Mouse (Mus musculus): ENCODE measurements around the gene Lect2.
A peak's percentile ranks its signal among the peaks of the same experiment; 100 is the strongest.

Lect2 gene

GRCm38 (mm10) chr13:56548401-56548800 lies at the start of gene Lect2:
Gene Lect2, minus strand, starts transcription at chr13:56548502.
- DNase-seq, result no peak

- DNase-seq, result no peak
Measured at GRCm38 (mm10) chr13:56597296-56597695, 49.0 kb upstream of the Lect2 start.

GRCm38 (mm10) chr13:56595246-56595645 lies 46.9 kb upstream of the Lect2 start:
- DNase-seq, result no peak

- DNase-seq, result no peak
Measured at GRCm38 (mm10) chr13:56593961-56594391, 45.7 kb upstream of the Lect2 start.

DNA sequence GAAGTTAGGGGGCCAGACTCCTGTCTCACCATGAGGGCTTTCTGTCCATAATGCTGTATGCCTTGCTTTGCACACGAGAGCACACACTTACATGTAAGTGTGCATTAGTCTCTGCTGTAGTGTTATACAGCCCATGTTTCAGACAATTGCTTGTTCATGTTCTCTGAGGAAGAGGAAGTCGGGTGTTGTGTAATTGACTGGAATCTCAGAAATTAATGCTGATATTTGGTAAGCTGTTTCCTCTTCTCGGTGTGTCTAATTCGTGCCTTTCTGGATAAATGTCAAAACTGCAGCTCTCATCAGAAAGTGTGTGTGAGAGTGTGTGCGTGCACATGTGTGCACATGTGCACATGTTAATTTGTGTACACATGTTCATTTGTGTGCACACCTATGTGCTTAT lies 44.9 kb upstream of the Lect2 start:
- DNase-seq, result no peak

DNA sequence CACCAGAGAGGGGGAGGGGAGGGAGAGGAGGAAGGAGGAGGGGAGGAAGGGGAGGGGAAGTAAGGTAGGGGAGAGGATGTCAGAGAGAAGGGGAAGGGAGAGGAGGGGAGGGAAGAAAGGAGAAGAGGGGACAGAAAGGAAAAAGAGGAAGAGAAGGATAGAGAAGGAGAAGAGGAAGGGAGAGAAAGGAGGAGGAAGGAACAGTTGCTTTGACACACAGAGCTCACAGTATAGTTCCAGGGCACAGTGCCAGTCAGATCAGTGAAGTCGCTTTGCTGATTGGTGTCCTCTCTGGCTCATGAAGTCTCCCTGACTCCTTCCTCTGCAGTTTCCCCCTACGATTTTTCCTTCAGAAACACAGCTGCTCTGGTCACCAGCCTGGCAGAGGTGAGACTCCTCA lies 43.6 kb upstream of the Lect2 start:
- DNase-seq, result no peak

DNA sequence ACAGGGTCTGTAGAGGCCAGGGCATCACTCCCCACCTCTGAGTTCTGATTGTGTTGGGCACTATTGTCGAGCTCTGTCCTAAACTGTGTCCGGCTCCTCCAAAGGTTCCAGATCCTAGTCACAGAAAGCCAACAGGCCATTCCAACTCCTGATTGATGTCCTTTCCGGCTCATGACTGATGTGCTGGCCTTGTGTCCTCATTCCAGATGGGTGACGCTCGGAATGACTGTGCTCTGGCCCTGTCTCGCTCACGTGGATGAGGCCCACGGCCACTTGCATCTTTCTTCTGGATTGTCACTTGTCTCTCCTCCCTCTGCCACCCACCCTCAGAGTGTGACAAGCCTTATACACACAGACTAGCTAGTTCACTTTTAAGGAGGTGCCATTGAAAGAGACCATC lies 42.9 kb upstream of the Lect2 start:
- DNase-seq, result no peak

DNA sequence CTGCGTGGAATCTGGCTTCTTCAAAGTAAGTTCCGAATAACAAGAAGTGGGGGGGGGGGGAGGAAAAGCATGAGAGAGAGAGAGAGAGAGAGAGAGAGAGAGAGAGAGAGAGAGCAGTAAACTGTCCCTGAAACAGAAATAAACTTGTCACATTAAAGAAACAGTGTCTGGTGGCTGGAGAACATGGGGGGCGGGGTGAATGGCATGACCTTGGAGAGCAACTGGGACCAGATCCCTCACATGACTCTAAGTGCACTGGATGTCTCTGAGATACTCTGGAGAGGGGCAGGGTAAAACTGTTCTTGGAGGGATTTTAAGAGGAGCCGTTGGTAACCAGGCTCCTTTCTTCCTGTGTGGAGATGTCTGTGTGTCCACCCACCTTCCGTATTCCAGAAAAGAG lies 41.9 kb upstream of the Lect2 start:
- no peak for DNase-seq

DNA sequence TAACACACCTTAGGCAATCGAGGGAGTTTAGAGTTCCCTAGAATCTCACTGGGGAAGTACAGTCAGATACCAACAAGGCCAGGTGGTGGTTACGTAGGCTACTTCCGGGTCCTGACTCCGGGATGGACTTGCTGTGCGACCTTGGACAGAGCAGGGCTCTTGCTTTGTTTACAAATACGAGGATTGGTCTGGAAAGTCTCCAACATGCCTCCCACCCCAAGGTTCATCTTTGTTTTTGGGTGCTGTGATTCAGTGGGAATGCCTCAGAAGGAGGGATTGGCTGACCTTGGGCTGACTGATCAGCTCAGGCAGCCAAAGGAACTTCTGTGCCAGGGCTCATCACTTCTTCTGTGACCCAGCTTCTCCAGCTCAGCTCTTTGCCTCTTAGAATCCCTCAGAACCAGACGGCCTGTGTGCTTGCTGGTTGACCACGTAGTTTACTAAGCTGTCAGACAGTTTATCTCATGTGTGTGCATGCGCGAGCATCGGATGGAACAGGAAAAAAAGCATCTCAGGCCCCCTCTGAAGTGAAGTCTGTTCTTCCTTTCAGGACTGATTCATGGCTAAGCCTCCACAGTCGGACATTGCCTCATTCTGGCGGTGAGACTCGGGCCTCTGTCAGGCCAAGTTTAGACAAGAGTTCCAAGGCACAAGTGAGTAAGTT lies 40.3 kb upstream of the Lect2 start:
- no peak for DNase-seq

DNA sequence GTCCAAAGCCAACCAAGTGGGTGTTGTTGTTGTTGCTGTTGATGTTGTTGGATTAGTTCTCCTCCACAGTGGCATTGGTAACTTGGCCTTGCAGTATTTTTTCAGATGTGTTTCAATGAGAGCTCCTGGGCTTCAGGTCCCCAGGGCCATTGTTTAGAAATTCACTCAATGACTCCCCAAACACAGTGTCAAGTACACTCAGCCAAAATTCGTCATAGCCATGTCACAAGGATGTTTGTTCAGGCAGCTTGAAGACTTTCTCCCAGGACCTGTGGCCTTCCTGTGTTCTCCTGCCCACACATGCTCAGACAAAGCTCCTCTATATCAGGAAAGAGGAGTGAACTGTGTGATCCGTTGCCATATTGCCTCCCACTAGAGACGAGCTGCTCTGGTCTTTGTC lies 37.7 kb upstream of the Lect2 start:
- DNase-seq, result no peak

- DNase-seq, result no peak
Measured at GRCm38 (mm10) chr13:56582720-56583119, 34.4 kb upstream of the Lect2 start.

- DNase-seq, result no peak
Measured at GRCm38 (mm10) chr13:56581961-56582434, 33.7 kb upstream of the Lect2 start.

DNA sequence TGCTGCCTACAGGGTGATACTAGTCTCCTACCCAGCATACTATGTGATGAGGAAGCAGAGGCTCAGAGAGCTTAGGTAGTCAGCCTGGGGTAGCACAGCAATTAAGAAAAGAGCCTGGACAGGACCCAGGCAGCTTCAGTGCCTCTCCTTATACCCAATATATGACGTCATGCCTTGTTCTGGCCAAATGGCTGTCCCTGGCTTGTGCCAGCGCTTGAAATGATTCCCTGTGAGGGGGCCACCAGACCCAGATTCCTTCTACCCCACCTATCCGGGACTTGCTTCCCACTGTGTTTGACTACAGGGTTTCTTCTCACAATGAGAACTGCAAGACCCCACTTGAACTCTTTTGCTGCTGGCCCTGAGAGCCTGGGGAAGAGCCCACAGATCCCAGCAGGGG lies 33.2 kb upstream of the Lect2 start:
- no peak for DNase-seq

- no peak for DNase-seq
Measured at GRCm38 (mm10) chr13:56580450-56580849, 32.1 kb upstream of the Lect2 start.

GRCm38 (mm10) chr13:56578097-56578496 lies 29.8 kb upstream of the Lect2 start:
- DNase-seq, result no peak

DNA sequence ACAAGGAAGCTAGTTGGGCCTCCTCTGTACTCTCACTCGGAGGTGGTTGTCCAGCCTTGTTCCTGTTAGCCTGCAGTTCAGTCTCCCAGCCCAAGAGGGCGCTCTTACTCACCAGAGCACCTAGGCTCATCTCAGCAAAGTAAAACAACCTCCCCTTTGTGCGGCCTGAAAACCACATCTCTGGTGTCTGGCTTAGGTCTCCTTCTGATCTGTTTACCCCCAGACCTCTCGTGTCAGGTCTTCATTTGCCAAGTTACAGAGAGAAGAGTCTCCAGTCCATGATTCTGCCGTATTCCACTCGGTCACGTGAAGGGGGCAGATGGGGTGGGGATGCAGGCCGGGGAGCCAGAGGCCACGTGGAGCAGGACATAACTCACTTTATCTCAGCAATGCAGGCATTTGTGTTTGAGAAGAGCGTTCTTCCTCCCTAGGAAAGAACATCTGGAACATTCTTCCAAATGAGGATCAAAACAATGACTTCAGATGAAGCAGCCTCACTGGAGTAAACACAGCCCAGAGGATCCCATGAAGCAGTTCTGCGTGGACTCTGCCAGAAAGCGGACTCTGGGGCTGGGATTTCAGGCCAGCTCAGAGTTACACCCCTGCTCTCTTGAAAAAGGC lies 27.5 kb upstream of the Lect2 start:
- DNase-seq, result peak; percentile 73

DNA sequence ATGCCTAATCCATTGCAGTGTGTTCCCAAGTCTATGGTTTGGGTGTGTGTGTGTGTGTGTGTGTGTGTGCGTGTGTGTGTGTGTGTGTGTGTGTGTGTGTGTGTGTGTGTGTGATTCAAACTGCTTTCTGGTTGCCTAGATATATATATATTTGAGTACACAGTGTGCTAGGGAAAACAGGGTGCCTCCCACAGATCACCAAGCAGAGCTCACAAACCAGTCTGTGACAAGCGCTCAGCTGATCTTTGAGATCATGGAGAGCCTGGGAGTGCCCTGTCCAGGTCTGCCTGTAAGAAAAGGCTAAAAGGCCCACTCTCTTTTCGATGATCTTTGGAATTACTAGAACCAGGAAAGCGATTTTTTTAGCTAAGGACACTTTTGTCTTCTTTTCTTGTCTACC lies 26.8 kb upstream of the Lect2 start:
- DNase-seq, result no peak

GRCm38 (mm10) chr13:56571645-56572044 lies 23.3 kb upstream of the Lect2 start:
- DNase-seq, result no peak

- no peak for DNase-seq
Measured at GRCm38 (mm10) chr13:56566336-56566735, 18.0 kb upstream of the Lect2 start.

GRCm38 (mm10) chr13:56563075-56563474 lies 14.8 kb upstream of the Lect2 start:
- DNase-seq, result peak; percentile 30

DNA sequence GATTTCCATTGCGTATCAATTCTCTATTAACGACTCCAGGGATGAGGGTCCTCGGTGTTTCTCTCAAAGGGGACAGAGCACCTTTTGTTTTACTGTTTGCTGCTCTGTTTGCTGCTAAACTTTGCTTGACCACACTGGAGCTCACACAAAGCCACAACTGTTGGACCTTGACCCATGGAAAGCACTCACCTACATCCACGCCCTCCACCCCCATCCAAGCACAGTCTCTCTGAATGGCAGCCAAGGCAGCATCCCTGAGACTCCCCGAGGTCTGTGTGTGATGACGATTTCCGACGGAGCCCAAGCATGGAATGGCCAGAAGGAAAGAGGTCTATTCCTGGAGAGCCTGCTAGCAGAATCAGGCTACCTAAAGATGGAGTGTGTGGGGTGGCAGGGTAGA lies 12.8 kb upstream of the Lect2 start:
- no peak for DNase-seq

DNA sequence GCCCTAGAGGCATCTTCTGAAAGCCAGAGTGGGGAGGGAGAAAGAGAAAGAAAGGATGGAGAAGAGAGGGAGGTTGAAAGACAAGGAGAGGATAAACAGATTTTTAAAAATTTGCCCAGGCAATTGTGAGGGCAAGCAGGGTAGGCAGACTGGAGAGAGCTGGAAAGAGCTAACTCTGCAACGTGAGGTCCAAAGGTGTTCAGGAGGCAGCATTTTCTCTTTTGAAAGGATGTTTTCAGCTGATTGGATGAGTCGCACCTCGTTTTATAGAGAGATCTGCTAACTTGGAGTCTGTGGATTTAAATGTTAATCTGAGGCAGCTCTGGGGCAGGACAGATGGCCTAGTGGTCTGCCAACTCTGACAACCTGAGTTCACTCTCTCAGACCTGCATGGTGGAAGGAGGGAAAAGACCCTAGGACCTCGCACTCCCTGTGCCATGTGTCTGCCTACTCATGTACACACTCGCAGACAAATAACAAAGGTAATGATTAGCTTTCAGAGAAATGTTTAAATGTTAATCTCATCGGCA lies 11.6 kb upstream of the Lect2 start:
- DNase-seq, result no peak

- DNase-seq, result no peak
Measured at GRCm38 (mm10) chr13:56558811-56559210, 10.5 kb upstream of the Lect2 start.

DNA sequence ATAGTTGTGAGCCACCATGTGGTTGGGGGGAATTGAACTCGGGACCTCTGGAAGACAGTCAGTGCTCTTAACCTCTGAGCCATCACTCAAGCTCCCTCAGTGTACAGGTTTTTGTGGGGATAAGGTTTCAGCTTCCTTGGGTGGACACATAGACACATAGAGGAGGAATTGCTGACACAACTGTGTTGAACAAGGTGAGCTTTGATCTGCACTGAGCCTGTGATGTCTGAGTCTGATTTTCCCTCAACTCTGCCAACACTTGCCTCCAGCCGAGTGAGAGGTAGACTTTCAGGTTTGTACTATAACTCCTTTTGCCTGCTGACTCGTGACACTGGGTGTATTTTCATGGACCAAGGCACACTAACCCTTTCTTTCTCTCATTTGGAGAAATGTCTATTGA lies 8.4 kb upstream of the Lect2 start:
- DNase-seq, result no peak

- no peak for DNase-seq
Measured at GRCm38 (mm10) chr13:56555957-56556356, 7.7 kb upstream of the Lect2 start.
